Mouse (Mus musculus): Measurements from ENCODE around the gene Camta1.

Camta1 gene

GRCm38 (mm10) chr4:151156904-151157303, 704.8 kb downstream of the Camta1 start:
- DNase-seq (ENCODE audit: low read depth, low spot score) = peak; percentile 60

DNA sequence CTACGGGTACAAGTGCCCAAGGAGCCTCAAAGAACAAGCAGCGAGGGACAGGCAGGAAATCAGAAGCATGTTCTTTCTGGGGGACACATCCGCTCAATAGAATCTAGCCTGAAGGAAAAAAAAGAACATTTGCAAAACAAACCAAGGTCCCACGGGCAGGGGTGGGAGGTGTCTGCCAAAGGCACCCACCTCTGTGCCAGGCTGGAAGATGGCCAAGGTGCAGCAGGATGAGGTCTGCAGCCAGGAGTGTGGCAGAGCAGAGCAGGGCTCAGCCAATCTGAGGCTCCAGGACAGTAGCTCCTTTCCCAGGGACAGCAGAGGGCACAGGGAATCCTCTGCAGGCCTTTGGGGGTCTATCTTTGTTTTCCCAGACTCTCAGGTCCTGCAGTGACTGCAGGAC, 706.1 kb downstream of the Camta1 start:
- no peak for DNase-seq (ENCODE audit: low read depth, low spot score)

DNA sequence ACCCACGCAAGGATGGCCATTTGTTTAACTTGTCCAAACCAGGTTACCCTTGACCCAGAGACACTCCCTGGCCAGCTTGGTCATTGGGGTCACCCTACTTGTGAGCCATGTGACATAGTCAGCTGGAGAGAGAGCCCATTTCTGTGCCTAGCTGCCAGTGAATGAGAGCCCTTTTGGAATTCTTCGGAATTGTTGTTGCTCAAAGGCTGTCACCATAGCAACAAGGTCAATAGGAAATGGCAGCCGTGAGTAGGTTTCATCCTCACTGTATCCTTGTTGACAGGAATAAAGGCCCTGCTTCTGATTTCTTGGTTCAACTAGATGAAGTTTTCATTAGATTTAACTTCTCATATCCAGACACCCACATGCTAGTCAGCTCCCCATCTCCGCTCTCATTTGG, 707.4 kb downstream of the Camta1 start:
- DNase-seq (ENCODE audit: low read depth, low spot score) = no peak

- no peak for DNase-seq (ENCODE audit: low read depth, low spot score)
These were observed 709.7 kb downstream of the Camta1 start for GRCm38 (mm10) chr4:151152010-151152409.

DNA sequence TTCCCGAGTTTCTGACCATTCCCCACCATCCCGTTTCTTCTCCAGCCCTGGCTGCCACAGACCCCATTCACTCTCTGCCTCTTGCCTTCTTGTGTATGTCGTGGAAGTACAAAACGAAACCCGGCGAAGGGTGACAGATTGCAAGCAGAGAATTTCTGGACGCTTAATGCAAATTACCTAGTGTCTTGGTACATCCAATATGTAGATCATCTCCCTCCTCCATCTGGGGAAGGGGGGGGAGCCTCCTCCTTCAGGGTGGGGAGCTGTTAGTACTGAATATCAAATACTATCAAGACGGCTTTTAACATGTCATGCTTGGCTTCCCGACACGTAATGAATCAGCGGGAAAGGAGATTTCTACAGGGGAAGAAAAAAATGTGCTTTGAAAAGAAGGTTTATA, 710.8 kb downstream of the Camta1 start:
- peak; percentile 55 for DNase-seq (ENCODE audit: low read depth, low spot score)

DNA sequence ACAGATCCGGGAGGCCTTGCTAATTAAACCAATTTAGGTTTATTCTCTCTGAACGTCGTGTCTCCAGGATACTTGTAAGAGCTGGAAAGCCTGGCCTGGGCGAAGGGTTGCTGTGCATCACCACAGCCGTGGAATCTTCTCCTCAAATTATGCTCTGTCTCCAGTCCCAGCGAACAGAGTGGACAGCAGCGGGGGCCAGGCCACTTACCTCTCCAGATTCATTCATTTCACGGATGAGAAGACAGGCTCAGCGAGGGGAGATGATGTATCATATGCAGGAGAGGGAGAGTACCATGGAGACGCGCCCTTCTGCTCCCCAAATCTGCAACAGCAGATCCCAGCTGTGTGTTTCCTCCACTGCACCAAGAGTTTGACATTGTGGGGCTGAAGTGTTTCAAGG, 711.6 kb downstream of the Camta1 start:
- no peak for DNase-seq (ENCODE audit: low read depth, low spot score)

DNA sequence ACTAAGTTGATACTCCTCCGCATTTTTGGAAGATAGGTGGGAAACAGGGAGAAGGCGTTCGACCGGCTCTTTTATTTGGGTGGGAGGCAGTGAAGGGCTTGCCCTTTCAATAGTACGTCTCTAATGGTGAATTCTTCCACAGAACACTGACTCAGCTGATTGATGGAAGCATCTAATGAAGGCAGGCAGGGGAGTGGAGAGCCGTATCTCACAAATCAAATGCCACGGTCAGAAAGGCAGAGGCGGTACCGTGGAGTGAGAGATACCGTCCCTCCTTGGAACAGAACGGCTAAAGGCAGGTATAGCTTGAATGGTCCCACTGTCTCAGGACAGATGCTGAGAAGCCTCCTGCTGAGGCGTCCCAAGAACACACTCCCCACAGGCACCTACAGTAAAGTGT, 714.1 kb downstream of the Camta1 start:
- no peak for DNase-seq (ENCODE audit: low read depth, low spot score)

GRCm38 (mm10) chr4:151144121-151144520, 717.6 kb downstream of the Camta1 start:
- no peak for DNase-seq (ENCODE audit: low read depth, low spot score)

DNA sequence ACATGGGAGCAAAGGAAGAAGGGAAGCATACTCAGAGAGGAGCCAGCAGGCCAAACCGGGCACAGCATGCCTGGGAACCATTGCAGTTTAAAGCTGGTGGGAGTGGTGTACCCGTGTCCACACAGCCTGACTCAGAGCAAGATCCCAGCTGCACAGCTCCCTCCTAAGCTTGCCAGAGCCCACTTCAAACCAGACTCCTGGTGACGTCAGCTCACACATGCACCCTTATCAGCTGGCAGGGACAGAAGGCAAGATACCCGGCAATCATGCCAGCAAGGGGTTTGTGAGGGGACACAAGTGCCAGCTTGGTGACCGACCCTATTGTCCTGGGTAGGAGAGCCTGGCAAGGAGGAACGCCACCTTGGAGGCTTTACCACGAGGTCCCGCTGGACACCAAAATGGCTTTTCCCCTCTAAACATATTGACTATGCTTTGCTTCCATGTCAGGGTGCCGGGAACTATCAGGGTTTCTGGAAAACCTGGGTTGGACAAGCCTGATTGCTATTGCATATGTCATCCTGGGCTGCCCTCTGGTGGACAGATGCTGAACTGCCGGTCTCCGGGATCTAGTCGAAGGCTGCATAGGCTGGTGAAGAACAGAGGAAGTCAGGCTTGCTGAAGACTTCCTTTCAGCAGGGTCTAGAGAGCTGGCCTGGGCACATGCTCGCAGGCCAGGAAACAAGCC, 720.3 kb downstream of the Camta1 start:
- peak; percentile 84 for DNase-seq (ENCODE audit: low read depth, low spot score)

GRCm38 (mm10) chr4:151140368-151140982, 721.2 kb downstream of the Camta1 start:
- peak; percentile 86 for DNase-seq (ENCODE audit: low read depth, low spot score)

DNA sequence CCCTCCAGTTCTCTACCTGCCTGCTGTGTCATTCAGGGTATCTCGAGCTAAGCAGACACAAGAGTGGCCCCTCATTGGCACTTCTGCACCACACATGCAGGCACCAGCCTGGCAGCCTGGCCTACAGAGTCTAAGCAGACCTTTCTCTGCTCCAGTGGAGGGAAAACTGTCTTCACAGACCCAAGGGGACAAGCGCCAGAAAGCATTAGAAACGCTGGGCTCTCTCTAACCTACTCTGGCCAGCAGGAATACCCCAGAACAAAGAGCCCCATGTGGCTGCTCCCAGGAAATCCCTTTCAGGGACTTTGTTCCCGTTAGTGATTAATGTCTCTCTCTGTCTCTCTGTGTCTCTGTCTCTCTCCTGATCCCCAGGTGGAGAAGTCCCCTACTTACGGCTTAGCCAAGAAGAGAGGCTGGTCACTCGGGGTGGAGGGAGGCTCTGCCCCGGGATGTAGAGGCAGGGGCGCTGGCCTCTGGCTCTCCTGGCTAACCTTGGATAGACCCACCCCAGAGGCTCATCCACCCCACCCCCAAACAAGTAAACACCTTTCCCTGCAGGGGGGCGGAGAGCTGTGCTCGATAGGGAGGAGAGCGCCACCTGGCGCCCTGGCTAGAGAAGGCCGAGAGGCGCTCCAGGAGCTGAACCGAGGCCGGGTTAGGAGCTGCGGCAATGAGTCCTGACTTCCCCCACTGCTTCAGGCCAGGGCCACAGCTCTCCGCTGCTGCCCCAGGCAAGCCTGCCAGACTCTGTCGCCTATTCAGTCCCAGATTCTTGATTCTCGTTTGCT, 722.4 kb downstream of the Camta1 start:
- DNase-seq (ENCODE audit: low read depth, low spot score) = peak; percentile 60

GRCm38 (mm10) chr4:151138586-151138985, 723.1 kb downstream of the Camta1 start:
- DNase-seq (ENCODE audit: low read depth, low spot score) = no peak

DNA sequence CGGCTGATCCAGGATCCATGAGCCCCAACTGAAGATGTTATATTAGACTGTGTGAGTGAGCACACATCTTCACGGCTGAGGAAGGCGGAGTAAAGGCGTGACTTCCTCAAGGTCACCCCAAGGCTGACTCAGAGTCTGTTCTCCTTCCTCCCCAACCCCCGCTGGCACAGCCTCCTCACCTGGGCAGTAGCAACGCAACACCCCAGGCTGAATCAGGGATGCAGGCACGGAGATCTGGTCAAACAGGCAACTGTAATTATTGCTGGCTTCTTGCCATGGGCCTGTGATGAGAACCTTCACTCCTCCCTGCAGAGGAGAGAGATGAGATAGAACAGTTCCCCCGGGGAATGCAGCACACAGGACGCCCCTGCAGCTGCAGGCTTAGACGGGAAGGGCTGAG, 723.5 kb downstream of the Camta1 start:
- DNase-seq (ENCODE audit: low read depth, low spot score) = no peak

DNA sequence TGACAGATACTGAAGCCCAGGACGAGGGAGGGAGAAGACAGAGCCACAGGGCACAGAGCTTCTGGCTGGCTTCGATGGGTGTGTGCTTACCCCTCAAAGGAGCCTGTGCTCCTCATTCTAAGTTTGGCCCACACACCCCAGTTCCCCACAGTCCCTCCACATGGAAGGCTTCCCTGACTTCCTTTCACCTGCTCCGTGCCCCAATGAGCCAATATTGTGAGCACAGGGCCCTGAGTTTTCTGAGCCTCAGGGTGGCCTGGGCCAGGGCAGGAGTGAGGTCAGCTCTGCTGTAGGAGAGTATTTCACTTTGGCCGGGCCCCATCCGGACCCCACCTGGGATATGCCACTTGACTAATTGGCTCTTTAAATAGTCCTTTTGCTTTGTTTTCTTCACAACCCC, 724.0 kb downstream of the Camta1 start:
- no peak for DNase-seq (ENCODE audit: low read depth, low spot score)

DNA sequence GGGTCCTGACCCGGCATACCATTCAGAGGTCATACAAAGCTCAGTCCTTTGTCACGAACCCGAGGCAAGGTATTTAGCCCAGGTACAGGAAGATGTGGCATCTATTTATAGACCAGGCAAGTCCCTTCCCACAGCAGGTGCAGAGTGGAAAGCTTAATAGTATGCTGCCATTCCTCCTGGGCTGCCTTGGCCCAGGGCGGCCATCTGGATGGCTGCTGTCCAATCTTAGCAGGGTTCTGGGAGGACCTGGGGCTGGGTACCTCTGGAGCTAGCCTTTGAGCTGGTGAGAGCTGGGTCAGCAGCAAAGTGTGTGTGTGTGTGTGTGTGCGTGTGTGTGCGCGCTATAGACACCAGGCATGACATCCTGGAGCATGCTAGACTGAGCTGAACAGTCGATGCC, 726.2 kb downstream of the Camta1 start:
- no peak for DNase-seq (ENCODE audit: low read depth, low spot score)

DNA sequence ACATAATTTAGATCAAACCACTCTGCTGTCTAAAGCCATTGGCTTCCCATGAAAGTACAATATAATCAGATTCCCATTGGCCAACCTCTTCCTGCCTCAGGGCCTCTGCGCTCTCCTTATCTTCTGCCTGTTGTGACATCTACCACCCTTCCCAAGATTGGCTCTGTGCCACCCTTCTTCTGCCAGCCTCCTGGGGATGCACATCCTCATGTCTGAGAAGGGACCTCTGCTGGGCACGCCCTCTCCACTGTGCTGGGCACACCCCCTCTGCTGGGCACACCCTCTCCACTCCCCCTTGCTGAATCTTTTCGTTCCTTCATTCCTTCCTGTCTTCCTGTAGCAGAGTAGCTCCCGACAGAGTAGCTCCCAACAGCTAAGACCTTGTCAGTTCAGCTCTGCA, 727.9 kb downstream of the Camta1 start:
- no peak for DNase-seq (ENCODE audit: low read depth, low spot score)

GRCm38 (mm10) chr4:151132493-151132892, 729.2 kb downstream of the Camta1 start:
- DNase-seq (ENCODE audit: low read depth, low spot score) = no peak

DNA sequence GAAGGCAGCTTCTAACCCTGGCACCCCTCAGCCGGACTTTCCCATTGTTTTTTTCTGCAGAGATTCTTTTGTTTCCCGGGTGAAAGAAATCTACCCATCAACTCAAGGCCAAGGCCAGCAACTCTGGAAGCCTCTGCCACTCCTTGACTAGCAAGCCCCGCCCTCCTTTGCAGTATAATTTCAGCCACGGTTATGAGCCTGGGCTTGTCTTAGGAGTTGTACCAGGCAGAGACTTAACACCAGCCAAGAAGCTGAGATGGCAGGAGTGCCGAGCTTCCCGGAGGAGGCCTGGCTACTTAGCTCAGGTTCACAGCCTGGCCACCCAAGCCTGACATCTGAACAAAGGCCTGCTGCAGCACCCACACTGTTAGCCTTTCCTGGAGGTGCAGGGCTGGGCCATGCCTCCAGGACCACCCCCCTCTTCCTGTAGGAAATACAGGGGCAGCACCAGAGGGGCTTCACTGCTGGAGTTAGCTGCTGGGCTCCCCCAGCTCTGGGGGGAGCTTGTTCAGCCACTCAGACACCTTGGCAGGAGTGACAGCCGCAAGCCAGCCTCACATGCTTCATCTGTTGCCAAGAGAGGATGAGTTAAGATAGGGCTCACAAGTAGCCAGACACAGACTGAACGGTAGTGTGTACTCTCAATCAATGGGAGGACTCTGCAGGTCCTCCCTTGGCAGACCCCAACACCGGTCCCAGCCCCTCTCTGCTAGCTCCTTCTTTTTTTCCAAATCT, 730.8 kb downstream of the Camta1 start:
- no peak for DNase-seq (ENCODE audit: low read depth, low spot score)

GRCm38 (mm10) chr4:151129725-151130557, 731.7 kb downstream of the Camta1 start:
- DNase-seq (ENCODE audit: low read depth, low spot score) = no peak

GRCm38 (mm10) chr4:151128641-151129541, 732.8 kb downstream of the Camta1 start:
- DNase-seq (ENCODE audit: low read depth, low spot score) = peak; percentile 89

All from brain, embryonic 18.5 days (tissue).